8 mouse cellular contexts compared by ENCODE assay signal in the genomic region with DNA sequence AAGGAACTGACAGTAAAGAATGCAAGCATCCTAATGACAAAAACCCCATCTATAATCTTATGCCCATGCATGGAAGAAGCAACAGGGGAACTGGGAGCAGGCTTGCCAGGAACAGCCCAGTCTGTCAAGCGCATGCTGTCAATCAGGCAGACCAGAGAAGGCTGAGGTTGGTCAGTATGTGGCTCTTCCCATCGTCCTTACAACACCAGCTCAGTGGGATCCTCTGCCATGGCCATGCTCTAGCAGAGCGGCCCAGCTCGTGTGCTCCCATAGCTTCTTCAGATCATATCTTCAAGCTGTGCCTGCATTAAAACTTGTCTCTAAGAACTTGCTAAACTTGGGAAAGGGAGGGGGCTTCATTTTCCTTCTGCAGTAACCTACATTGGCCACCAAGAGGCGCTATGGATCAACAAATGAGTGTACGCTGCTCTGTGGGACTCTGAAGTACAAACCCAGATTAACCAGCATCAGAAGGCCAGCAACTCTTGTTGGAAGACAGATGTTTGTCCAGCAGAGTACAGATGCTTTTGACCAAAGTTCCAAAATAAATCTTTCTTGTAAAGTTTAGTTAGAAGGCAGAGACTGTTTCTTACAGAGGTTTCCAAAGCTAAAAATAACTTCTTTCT.
DNase-seq lines count a peak whose midpoint lies in the region; ATAC-seq lines count a peak whose summit lies in the region.

No protein-coding gene starts in this region.

- 34% methylated on average over 6 of the region's 6 CpGs for WGBS in midbrain, embryonic 10.5 days

- ATAC-seq in cerebellum, adult (ENCODE audit: insufficient number of reproducible peaks, low FRiP score, low TSS enrichment): no peak

- DNase-seq in cerebellum, adult 8-10 months: peak; percentile 18
- DNase-seq in CD4-positive, CD25-positive, alpha-beta regulatory T cell, adult 2 months (ENCODE audit: low read depth, low spot score): peak; percentile 59
- peak; percentile 59 to 61 for DNase-seq in cerebellum, postnatal 14 days
- DNase-seq in gastrocnemius, postnatal 4 days (ENCODE audit: low spot score in 2 of 2): peak; percentile 37 to 53
- peak; percentile 25 for DNase-seq in layer of hippocampus, adult 9-10 months (ENCODE audit: low spot score)
- DNase-seq in midbrain, embryonic 10.5 days (ENCODE audit: low spot score): peak; percentile 63
- peak; percentile 51 for DNase-seq in thymus, postnatal 14 days

- peaks cover 46% of the 10 kb centered on the region for H3K4me1 ChIP-seq in midbrain, embryonic 10.5 days

- peaks cover 22% of the 10 kb centered on the region for H3K27me3 ChIP-seq in midbrain, embryonic 10.5 days (ENCODE audit: low read depth, poor library complexity, severe bottlenecking)

- no peaks in the 10 kb centered on the region for H3K9me3 ChIP-seq in midbrain, embryonic 10.5 days (replicated peaks)

- no peaks in the 10 kb centered on the region for H3K36me3 ChIP-seq in midbrain, embryonic 10.5 days

- no peak overlapping the region for H3K27ac ChIP-seq in midbrain, embryonic 10.5 days (replicated peaks)

- no peak overlapping the region for H3K4me3 ChIP-seq in midbrain, embryonic 10.5 days
